Mouse (Mus musculus) testis, adult 2 months (tissue): ENCODE measurements around the gene Nrcam.

ENCODE experiments used
- CTCF ChIP-seq: fragments of 200-500 bp; IDR thresholded peaks from 2 replicates; pipeline ENCODE4 v1.5.1; 2012; ENCODE audit warnings: low read depth, mild to moderate bottlenecking, inconsistent platforms, low read length, moderate library complexity; ENCODE audit not compliant: control insufficient read depth, insufficient read depth, insufficient replicate concordance
- POLR2A ChIP-seq: fragments of 200-500 bp; IDR thresholded peaks from 2 replicates; pipeline ENCODE4 v1.6.1; 2012; ENCODE audit warnings: low read depth, mild to moderate bottlenecking, inconsistent platforms, low read length, moderate library complexity; ENCODE audit not compliant: control insufficient read depth

- TF ChIP-seq CTCF (no peak), POLR2A (no peak)
Observed at GRCm38 (mm10) chr12:44371076-44371710, 42.5 kb downstream of the Nrcam start.
